Mouse (Mus musculus) bone marrow, adult 2 months (tissue): ENCODE results near the gene Arhgap33.

Experiments used
- CTCF ChIP-seq: fragments of 200-500 bp; IDR thresholded peaks from 2 replicates; pipeline ENCODE4 v1.5.1; 2011; ENCODE audit warnings: low read length, control low read depth; ENCODE audit not compliant: control insufficient read depth, insufficient read depth
- POLR2A ChIP-seq: fragments of 200-500 bp; IDR thresholded peaks from 2 replicates; pipeline ENCODE4 v1.6.1; 2011; ENCODE audit warnings: low read depth, mild to moderate bottlenecking, control low read depth, low read length, borderline replicate concordance; ENCODE audit not compliant: control insufficient read depth

DNA sequence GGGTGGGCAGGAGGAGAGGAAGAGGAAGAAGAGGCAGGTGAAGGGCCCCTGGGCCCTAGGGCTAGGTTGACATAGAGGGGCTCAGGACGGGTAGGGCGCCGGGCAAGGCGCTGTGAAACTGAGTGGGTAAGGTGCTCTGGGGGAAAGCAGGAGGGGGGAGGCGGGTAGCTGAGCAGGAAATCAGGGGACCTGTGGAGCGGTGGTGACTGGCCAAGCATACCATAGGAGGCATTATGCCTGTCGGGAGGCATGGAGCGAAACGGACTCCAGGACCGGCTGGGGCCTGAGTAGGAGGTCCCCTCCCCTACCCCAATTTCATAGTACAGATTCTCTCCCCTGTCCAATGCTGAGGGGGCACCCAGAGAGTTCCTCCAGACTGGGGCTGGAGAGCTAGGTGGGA, 12.0 kb downstream of the Arhgap33 start:
- TF ChIP-seq POLR2A (no peak), CTCF (no peak)
